Mouse (Mus musculus) bone marrow, adult 2 months (tissue): ENCODE measurements around the gene Srprb.

ENCODE experiments used
- CTCF ChIP-seq: fragments of 200-500 bp; IDR thresholded peaks from 2 replicates; pipeline ENCODE4 v1.5.1; 2011; ENCODE audit warnings: low read length, control low read depth; ENCODE audit not compliant: control insufficient read depth, insufficient read depth
- POLR2A ChIP-seq: fragments of 200-500 bp; IDR thresholded peaks from 2 replicates; pipeline ENCODE4 v1.6.1; 2011; ENCODE audit warnings: low read depth, mild to moderate bottlenecking, control low read depth, low read length, borderline replicate concordance; ENCODE audit not compliant: control insufficient read depth

DNA sequence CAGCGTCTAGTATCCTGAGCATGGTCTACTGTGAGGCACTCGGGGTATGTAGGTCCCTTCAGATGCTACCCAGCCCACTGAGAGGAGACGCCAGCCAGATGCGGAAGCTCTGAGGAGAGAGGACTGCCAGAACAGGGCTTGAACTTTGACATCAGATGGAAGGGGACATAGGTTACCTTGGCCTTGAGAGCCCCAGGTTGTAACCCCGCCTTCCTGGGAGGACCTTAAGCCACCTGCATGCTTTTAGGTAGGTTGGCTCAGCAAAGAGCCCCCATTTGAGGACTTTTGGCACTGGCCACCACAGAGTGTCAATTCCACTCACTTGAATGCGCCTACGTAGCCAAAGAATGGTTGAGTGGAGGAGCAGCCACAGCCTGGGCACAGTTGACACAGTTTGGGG is 22.8 kb upstream of the Srprb start:
- TF ChIP-seq POLR2A (no peak), CTCF (no peak)
